Mouse (Mus musculus) liver, adult 2 months (tissue): ENCODE measurements around the gene Slc37a2.

Experiments used
- CTCF ChIP-seq: fragments of 200-500 bp; IDR thresholded peaks from 2 replicates; pipeline ENCODE4 v1.5.1; 2011; ENCODE audit warnings: low read depth, low read length, control low read depth
- POLR2A ChIP-seq: fragments of 200-500 bp; IDR thresholded peaks from 2 replicates; pipeline ENCODE4 v1.6.1; 2011; ENCODE audit warnings: low read length, control low read depth; ENCODE audit not compliant: insufficient read depth; ENCODE audit errors: extremely low read depth

DNA sequence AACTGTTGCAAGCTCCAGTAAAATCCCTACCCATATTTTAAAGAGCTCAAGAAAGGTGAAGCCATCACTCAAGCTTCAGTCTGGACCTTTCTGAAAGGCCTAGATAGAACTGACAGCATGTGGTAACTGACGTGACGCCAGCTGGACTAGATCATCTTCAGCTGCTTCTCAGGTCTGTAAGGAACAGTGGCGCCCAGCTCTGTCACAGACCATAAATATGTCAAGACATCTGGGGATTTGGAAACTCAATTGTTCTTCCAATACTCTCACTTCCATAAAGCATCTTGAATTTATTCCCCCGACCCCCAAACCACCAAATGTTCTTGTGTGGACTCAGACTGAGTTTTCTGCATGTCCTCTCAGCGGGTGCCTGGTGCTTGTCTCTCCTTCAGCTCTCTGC lies 55.1 kb downstream of the Slc37a2 start:
- TF ChIP-seq CTCF (no peak), POLR2A (no peak)
